Mouse (Mus musculus) cerebellum, adult 2 months (tissue): ENCODE results near the gene Sertad1. TPM values are rescaled to one million over a fixed set of nuclear protein-coding genes. Genes with fewer than 3 reads are reported as not detected.

Source experiments
- DNase-seq, 2 experiments: peaks; one replicate each; pipeline ENCODE4 v3.0.0; 2021
- H3K27ac ChIP-seq: fragments of 200-500 bp; 2 replicates; pipeline ENCODE4 v1.5.1; 2012; ENCODE audit warnings: low read length, control low read depth, inconsistent platforms; ENCODE audit not compliant: insufficient read depth
- H3K27me3 ChIP-seq: fragments of 200-500 bp; 2 replicates; pipeline ENCODE4 v1.6.1; 2012; ENCODE audit warnings: inconsistent platforms, mild to moderate bottlenecking, low read length, moderate library complexity; ENCODE audit not compliant: control insufficient read depth, insufficient read depth
- H3K4me1 ChIP-seq: fragments of 200-500 bp; 2 replicates; pipeline ENCODE4 v1.6.1; 2011; ENCODE audit warnings: low read length; ENCODE audit not compliant: control insufficient read depth, insufficient read depth
- H3K4me3 ChIP-seq: fragments of 200-500 bp; replicated peaks from 2 replicates; pipeline ENCODE3; 2011; ENCODE audit warnings: mild to moderate bottlenecking, low read depth, low read length, control low read depth; ENCODE audit not compliant: insufficient read depth
- CTCF ChIP-seq: fragments of 200-500 bp; IDR thresholded peaks from 2 replicates; pipeline ENCODE4 v1.5.1; 2011; ENCODE audit warnings: low read depth, mild to moderate bottlenecking, control low read depth, low read length, moderate library complexity, borderline replicate concordance; ENCODE audit not compliant: insufficient read depth
- POLR2A ChIP-seq: fragments of 200-500 bp; IDR thresholded peaks from 2 replicates; pipeline ENCODE4 v1.6.1; 2011; ENCODE audit warnings: low read length, control low read depth, borderline replicate concordance; ENCODE audit not compliant: insufficient read depth
- WGBS: fragments of 180-500 bp; shearing (Covaris S2); methylation state at CpG from one replicate; pipeline ENCODE4 v1.1.7; 2018; 5-methylcytosine and 5-hydroxymethylcytosine counted together
- polyA plus RNA-seq: library from polyadenylated mRNA; depleted of rRNA; stranded (reverse); fragments of >200 nt; gene quantifications from 2 replicates; pipeline ENCODE4 v1.2.3, GENCODE M21; 2012

Sertad1 gene
- polyA plus RNA-seq, 1 experiment = 17.4 TPM

DNA sequence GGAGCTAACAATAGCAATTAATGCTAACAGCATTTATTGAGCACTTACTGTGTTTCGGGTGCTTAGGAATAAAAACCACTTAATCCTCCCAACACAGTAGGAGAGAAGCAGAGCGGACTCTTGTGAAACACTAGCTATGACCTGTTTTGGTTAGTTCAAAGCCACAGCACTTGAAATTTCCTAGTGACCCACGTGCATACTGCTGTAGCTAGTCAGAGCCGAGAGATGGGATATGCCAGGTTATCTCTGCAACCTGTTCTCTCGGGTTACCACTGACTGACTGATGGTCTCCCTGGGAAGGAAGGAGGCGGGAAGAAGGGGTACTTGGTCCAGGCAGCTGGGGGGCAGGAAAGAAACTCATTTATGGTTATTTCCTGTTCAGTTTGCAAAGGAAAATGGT lies 26.2 kb upstream of the Sertad1 start:
- 88% methylated on average over 6 of the region's 6 CpGs for WGBS
- no peak for DNase-seq
- no peak for TF ChIP-seq POLR2A
- no peak for TF ChIP-seq CTCF
- H3K27me3 ChIP-seq = no peaks in the 10 kb centered on the region
- H3K4me3 ChIP-seq = no peak overlapping the region
- no peaks in the 10 kb centered on the region for H3K4me1 ChIP-seq
- H3K27ac ChIP-seq = no peak overlapping the region

- no peak overlapping the region for H3K4me3 ChIP-seq
- 13% methylated on average over 4 of the region's 4 CpGs for WGBS
- TF ChIP-seq CTCF (no peak), POLR2A (no peak)
- 0 out of 2 replicates have a peak, but pooled peaks cover 5% of the 10 kb centered on the region for H3K4me1 ChIP-seq
- H3K27ac ChIP-seq = peak overlapping the region; percentile 50; the same call in 1 of the 2 replicates
- DNase-seq = peak in 1 of 2 experiments; percentile 29
- H3K27me3 ChIP-seq = no peaks in the 10 kb centered on the region
Observed at GRCm38 (mm10) chr7:27467648-27468047, 19.1 kb upstream of the Sertad1 start.

DNA sequence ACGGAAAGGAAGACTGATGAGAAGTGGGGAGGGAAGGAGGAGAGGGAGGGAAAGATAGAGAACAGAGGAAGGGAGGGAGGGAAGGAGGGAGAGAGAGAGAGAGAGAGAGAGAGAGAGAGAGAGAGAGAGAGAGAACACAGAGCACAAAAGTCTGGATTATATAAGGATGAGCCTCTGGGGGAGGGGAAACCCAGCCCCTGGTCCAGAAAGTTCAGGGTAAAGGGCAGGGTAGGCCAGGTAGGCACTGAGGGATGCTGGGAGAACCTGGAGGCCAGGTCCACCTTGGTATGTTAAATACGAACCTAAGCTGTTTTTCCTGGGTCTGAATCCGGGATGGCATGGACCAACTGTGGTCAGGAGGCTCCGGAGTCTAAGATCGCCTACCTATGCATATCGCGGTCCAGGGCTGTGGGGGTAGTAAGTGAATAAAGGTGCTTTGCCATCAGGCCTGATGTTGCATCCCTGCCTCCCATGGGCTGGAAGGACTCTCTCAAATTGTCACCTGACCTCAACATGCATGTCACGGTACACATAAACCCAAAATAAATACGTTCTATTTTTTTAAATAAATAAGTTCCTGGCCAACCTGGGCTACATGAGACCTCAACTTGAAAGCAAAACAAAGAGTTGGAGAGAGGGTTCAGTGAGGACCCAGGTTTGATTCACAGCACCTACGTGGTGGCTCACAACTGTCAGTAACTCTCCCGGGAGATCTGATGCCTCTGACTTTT lies 15.2 kb upstream of the Sertad1 start:
- H3K4me1 ChIP-seq = peaks cover 5% of the 10 kb centered on the region; the same call in 1 of the 2 replicates
- WGBS = 92% methylated on average over 11 of the region's 11 CpGs
- H3K27ac ChIP-seq = no peak overlapping the region
- no peaks in the 10 kb centered on the region for H3K27me3 ChIP-seq
- no peak for DNase-seq
- no peak for TF ChIP-seq POLR2A
- no peak for TF ChIP-seq CTCF
- no peak overlapping the region for H3K4me3 ChIP-seq

- TF ChIP-seq CTCF = no peak
- TF ChIP-seq POLR2A = no peak
- Histone ChIP-seq H3K4me3 (no peak overlapping the region), H3K27me3 (no peaks in the 10 kb centered on the region), H3K4me1 (peaks cover 3% of the 10 kb centered on the region; the same call in 1 of the 2 replicates), H3K27ac (no peak overlapping the region)
- peak in 1 of 2 experiments; percentile 24 for DNase-seq
- 29% methylated on average over 7 of the region's 7 CpGs for WGBS
Observed at GRCm38 (mm10) chr7:27472596-27472995, 14.1 kb upstream of the Sertad1 start.

- peak within 1 kb of the TSS; percentile 96 for H3K4me3 ChIP-seq
- H3K27me3 ChIP-seq = no peaks in the 10 kb centered on the region
- under 1% methylated on average over 36 of the region's 36 CpGs for WGBS
- TF ChIP-seq POLR2A = peak; percentile 50; the same call in 1 of the 2 replicates
- no peak for TF ChIP-seq CTCF
- H3K4me1 ChIP-seq = no peaks in the 10 kb centered on the region; the same call in 1 of the 2 replicates
- DNase-seq = peak; percentile 99 to 100
- peak within 1 kb of the TSS; percentile 85 for H3K27ac ChIP-seq
Observed at GRCm38 (mm10) chr7:27473156-27473834, 13.4 kb upstream of the Sertad1 start, which contains the start of gene Sertad3. TSS of gene Sertad3 (plus strand) at chr7:27473768.

GRCm38 (mm10) chr7:27473835-27474489 lies 12.7 kb upstream of the Sertad1 start:
- no peaks in the 10 kb centered on the region; the same call in 1 of the 2 replicates for H3K4me1 ChIP-seq
- H3K4me3 ChIP-seq = peak overlapping the region; percentile 96
- WGBS = under 1% methylated on average over 34 of the region's 34 CpGs

GRCm38 (mm10) chr7:27474490-27474954 lies 12.2 kb upstream of the Sertad1 start:
- DNase-seq = peak; percentile 96 to 99
- Histone ChIP-seq H3K27me3 (no peaks in the 10 kb centered on the region), H3K4me3 (peak overlapping the region; percentile 96), H3K4me1 (no peaks in the 10 kb centered on the region; the same call in 1 of the 2 replicates), H3K27ac (peak overlapping the region; percentile 47; the same call in 1 of the 2 replicates)
- TF ChIP-seq POLR2A (0 out of 2 replicates have a peak, but pooled peaks have one; percentile 24), CTCF (peak; percentile 72; the same call in 1 of the 2 replicates)
- 1% methylated on average over 23 of the region's 23 CpGs for WGBS

More at GRCm38 (mm10) chr7:27473835-27474489, 12.7 kb upstream of the Sertad1 start:
- H3K27ac ChIP-seq = peak overlapping the region; percentile 47
- TF ChIP-seq CTCF (no peak), POLR2A (no peak)
- H3K27me3 ChIP-seq = no peaks in the 10 kb centered on the region
- DNase-seq = no peak
